Mouse (Mus musculus): Measurements from ENCODE around the gene Pnpla2.

DNA sequence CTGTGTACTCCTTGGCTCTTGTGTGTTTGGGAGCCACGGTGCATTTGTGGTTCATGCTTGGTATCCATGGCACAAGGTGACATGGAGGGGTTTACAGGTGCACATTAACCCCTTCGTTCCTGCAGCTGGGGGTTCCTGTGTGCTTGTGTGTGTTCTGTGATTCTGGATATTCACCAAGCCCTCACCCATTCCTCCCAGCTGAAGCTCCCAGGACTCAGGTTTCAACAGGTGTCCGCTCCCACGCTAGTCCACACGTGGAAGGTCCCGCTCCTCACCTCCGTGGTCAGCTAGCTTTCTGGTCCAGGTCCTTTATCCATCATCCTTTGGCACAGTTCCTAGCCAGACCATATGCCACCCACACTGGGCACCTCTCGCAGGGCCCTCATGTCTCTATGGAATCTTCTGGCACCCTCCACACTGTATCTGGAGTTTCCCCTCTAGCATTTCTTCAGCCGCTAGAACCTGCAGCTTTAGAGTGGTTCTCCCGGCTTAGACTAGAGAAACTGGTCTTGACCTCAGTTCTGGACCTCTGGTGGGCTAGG lies 11.7 kb downstream of the Pnpla2 start:
- TF ChIP-seq CTCF (conservative IDR thresholded peaks at IDR 0.05; ENCODE audit: low read length), result no peak
- no peak for TF ChIP-seq NANOG (IDR thresholded peaks at IDR 0.05; ENCODE audit: borderline replicate concordance, low read length)
